In the genomic region with DNA sequence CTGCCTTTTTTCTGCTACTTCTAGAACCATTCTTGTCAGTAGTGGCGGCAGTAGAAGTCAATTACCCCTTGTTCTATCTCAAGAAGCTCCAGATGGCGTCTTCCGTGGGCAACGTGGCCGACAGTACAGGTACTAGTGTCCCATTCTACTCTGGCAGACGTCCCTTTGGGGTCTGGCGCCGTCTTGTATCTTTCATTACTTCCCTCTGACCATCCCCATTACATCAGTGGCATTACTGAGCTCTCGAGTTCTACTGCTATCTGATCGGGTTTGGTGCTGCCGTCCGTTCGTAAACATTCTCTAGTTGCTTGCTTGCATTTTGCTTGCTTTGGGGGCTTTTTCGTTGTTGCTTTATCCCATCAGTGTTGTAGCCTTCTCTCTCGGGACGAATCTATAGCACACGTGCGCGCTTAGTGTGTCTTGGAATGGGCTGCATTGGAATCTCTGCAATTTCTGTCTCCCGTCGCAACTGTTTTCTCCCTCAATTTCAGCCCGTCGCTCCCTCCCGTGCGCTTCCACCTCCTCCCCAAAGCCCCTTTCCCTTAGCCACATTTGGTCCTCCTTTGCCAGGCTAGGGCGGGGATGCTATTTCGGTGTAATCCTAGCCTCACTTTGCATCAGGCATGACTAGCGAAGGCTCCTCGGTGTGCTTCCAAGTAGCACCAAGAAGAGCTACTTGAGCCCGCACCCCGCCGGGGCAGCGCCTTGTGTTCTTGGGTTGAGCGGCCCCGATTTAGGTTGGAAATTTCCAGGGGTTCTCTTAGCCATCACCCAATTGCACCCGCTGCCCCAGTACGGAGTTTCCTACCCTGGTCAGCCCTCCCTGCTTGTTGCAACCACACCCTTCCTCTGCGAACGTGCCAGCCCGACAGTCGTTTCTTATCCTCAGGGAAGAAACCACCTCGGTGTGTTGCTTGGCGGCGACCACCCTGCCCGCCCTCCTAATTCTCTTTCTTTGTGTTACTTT, we compare ENCODE assay signal across 8 mouse cellular contexts. TPM values are rescaled to one million over a fixed set of nuclear protein-coding genes. Genes with fewer than 3 reads are reported as not detected.
DNase-seq lines count a peak whose midpoint lies in the region; ATAC-seq and TF ChIP-seq lines count a peak whose summit lies in the region.

No protein-coding gene starts in this region.

- no peaks in the 10 kb centered on the region for H3K4me1 ChIP-seq in embryonic facial prominence, embryonic 12.5 days
- H3K4me1 ChIP-seq in heart, embryonic 10.5 days = no peaks in the 10 kb centered on the region
- H3K4me1 ChIP-seq in kidney, embryonic 16.5 days (ENCODE audit: insufficient read depth, low read length) = 0 out of 2 replicates have a peak, but pooled peaks cover 4% of the 10 kb centered on the region
- peaks cover 0 to 2% of the 10 kb centered on the region in 2 experiments; a peak in 2 of 4 replicates for H3K4me1 ChIP-seq in liver, embryonic 14.5 days (replicated peaks; ENCODE audit: control insufficient read depth in 2 of 2, insufficient read depth in 2 of 2, low read length in 1 of 2)
- no peaks in the 10 kb centered on the region for H3K4me1 ChIP-seq in stomach, embryonic 16.5 days (ENCODE audit: control insufficient read depth, insufficient read depth, low read length)

- H3K27ac ChIP-seq in embryonic facial prominence, embryonic 12.5 days = peak overlapping the region; percentile 87
- H3K27ac ChIP-seq in heart, embryonic 10.5 days = peak overlapping the region; percentile 91
- H3K27ac ChIP-seq in kidney, embryonic 16.5 days (ENCODE audit: low read length) = peak overlapping the region; percentile 85
- H3K27ac ChIP-seq in liver, embryonic 14.5 days = peak overlapping the region; percentile 80
- peak overlapping the region; percentile 87 for H3K27ac ChIP-seq in stomach, embryonic 16.5 days (ENCODE audit: low read length)

- H3K4me3 ChIP-seq in embryonic facial prominence, embryonic 12.5 days = peak overlapping the region; percentile 64
- peak overlapping the region; percentile 70 for H3K4me3 ChIP-seq in heart, embryonic 10.5 days
- peak overlapping the region; percentile 79 for H3K4me3 ChIP-seq in kidney, embryonic 16.5 days (ENCODE audit: low read length)
- peak overlapping the region; percentile 77 to 99 for H3K4me3 ChIP-seq in liver, embryonic 14.5 days (ENCODE audit: insufficient read depth in 1 of 2, low read depth in 2 of 2, low read length in 2 of 2)
- peak overlapping the region; percentile 54 for H3K4me3 ChIP-seq in stomach, embryonic 16.5 days (replicated peaks; ENCODE audit: low read length)

- peak overlapping the region; percentile 60 for H3K4me2 ChIP-seq in embryonic facial prominence, embryonic 12.5 days (replicated peaks)
- peak overlapping the region; percentile 62 for H3K4me2 ChIP-seq in kidney, embryonic 16.5 days (replicated peaks; ENCODE audit: low read depth, low read length)
- peak overlapping the region; percentile 79 for H3K4me2 ChIP-seq in liver, embryonic 14.5 days (ENCODE audit: low read depth)
- peak overlapping the region; percentile 66 for H3K4me2 ChIP-seq in stomach, embryonic 16.5 days (ENCODE audit: low read depth, low read length)

- WGBS in embryonic facial prominence, embryonic 12.5 days = 15% methylated on average over 45 of the region's 45 CpGs
- WGBS in heart, embryonic 10.5 days = 9% methylated on average over 45 of the region's 45 CpGs
- WGBS in kidney, embryonic 16.5 days = 25% methylated on average over 45 of the region's 45 CpGs
- WGBS in liver, embryonic 14.5 days (ENCODE audit: insufficient replicate concordance) = 12% methylated on average over 45 of the region's 45 CpGs
- WGBS in stomach, embryonic 16.5 days = 11% methylated on average over 45 of the region's 45 CpGs

- peaks cover 11% of the 10 kb centered on the region; the same call in 1 of the 2 replicates for H3K27me3 ChIP-seq in embryonic facial prominence, embryonic 12.5 days
- peaks cover 36% of the 10 kb centered on the region; the same call in 1 of the 2 replicates for H3K27me3 ChIP-seq in heart, embryonic 10.5 days (ENCODE audit: insufficient read depth, poor library complexity, severe bottlenecking)
- peaks cover 27% of the 10 kb centered on the region; the same call in 1 of the 2 replicates for H3K27me3 ChIP-seq in kidney, embryonic 16.5 days (ENCODE audit: insufficient read depth, low read length)
- H3K27me3 ChIP-seq in liver, embryonic 14.5 days (ENCODE audit: control insufficient read depth, insufficient read depth, low read length) = no peaks in the 10 kb centered on the region; the same call in none of the 2 replicates
- no peaks in the 10 kb centered on the region; the same call in 1 of the 2 replicates for H3K27me3 ChIP-seq in stomach, embryonic 16.5 days (ENCODE audit: control insufficient read depth, insufficient read depth, low read length)

- no peaks in the 10 kb centered on the region for H3K9me3 ChIP-seq in embryonic facial prominence, embryonic 12.5 days
- H3K9me3 ChIP-seq in heart, embryonic 10.5 days = no peaks in the 10 kb centered on the region
- no peaks in the 10 kb centered on the region for H3K9me3 ChIP-seq in kidney, embryonic 16.5 days (ENCODE audit: low read length)
- no peaks in the 10 kb centered on the region for H3K9me3 ChIP-seq in liver, embryonic 14.5 days (ENCODE audit: control insufficient read depth, low read length)
- no peaks in the 10 kb centered on the region for H3K9me3 ChIP-seq in stomach, embryonic 16.5 days (replicated peaks; ENCODE audit: control insufficient read depth, low read length)

- DNase-seq in B cell, adult 2 months = peak; percentile 33 to 40
- peak; percentile 46 for DNase-seq in adrenal gland, postnatal 10 days
- DNase-seq in heart, embryonic 10.5 days (ENCODE audit: low spot score) = peak; percentile 76
- peak; percentile 40 to 41 (median 40) for DNase-seq in liver, embryonic 14.5 days (ENCODE audit: low read depth in 3 of 3, low spot score in 3 of 3)
- peak; percentile 52 for DNase-seq in neural tube, embryonic 10.5 days (ENCODE audit: extremely low spot score, low spot score)

- no peak for TF ChIP-seq CTCF in liver, embryonic 14.5 days (IDR thresholded peaks at IDR 0.05; ENCODE audit: low read depth)

- peak overlapping the region; percentile 78 for H3K9ac ChIP-seq in embryonic facial prominence, embryonic 12.5 days
- H3K9ac ChIP-seq in kidney, embryonic 16.5 days (replicated peaks; ENCODE audit: low read length) = peak overlapping the region; percentile 91
- H3K9ac ChIP-seq in liver, embryonic 14.5 days (replicated peaks) = peak overlapping the region; percentile 90
- H3K9ac ChIP-seq in stomach, embryonic 16.5 days (ENCODE audit: low read length) = peak overlapping the region; percentile 84

- no peak for TF ChIP-seq EP300 in liver, embryonic 14.5 days (IDR thresholded peaks at IDR 0.05; ENCODE audit: low read depth)

- peak; percentile 56; the same call in 1 of the 2 replicates for ATAC-seq in embryonic facial prominence, embryonic 12.5 days (ENCODE audit: insufficient number of reproducible peaks, insufficient read depth, low FRiP score, low TSS enrichment)
- ATAC-seq in kidney, embryonic 16.5 days (ENCODE audit: low FRiP score, low TSS enrichment) = peak; percentile 35; the same call in 1 of the 2 replicates
- ATAC-seq in liver, embryonic 14.5 days (ENCODE audit: insufficient read depth) = peak; percentile 74
- ATAC-seq in stomach, embryonic 16.5 days (ENCODE audit: insufficient read depth, low FRiP score) = peak; percentile 26; the same call in 1 of the 2 replicates

- H3K36me3 ChIP-seq in embryonic facial prominence, embryonic 12.5 days = no peaks in the 10 kb centered on the region
- peaks cover 4% of the 10 kb centered on the region; the same call in 1 of the 2 replicates for H3K36me3 ChIP-seq in heart, embryonic 10.5 days
- H3K36me3 ChIP-seq in kidney, embryonic 16.5 days (ENCODE audit: insufficient read depth, low read length) = peaks cover 6% of the 10 kb centered on the region; the same call in 1 of the 2 replicates
- H3K36me3 ChIP-seq in liver, embryonic 14.5 days (replicated peaks; ENCODE audit: control insufficient read depth, insufficient read depth, low read depth) = peaks cover 10% of the 10 kb centered on the region
- no peaks in the 10 kb centered on the region for H3K36me3 ChIP-seq in stomach, embryonic 16.5 days (ENCODE audit: control insufficient read depth, insufficient read depth, low read length)

RNA-seq across cellular contexts. Expression of gene Ogt, which starts 0.6 kb away (rescaled TPM):
- total RNA-seq in adrenal gland, postnatal 10 days (2021) = 100 to 1,000 TPM in 1 of 2 experiments, 10 to 100 TPM in 1; 98.3 to 196 TPM
- polyA plus RNA-seq in embryonic facial prominence, embryonic 12.5 days (2016; fragmentation: Nextera tagmentation; extraction: Ambion mirVana) = 181 and 189 TPM in 2 replicates
- polyA plus RNA-seq in heart, embryonic 10.5 days (2016; fragmentation: Nextera tagmentation; extraction: Ambion mirVana) = 98.4 and 117 TPM in 2 replicates
- 159 and 180 TPM in 2 replicates for polyA plus RNA-seq in kidney, embryonic 16.5 days (2015; fragmentation: Nextera tagmentation; extraction: Ambion mirVana)
- 42.8 and 54.2 TPM in 2 replicates for polyA plus RNA-seq in liver, embryonic 14.5 days (2012; rRNA removed)
- polyA plus RNA-seq in liver, embryonic 14.5 days (2014; fragmentation: Nextera tagmentation; extraction: Ambion mirVana) = 49.8 and 57.2 TPM in 2 replicates
- polyA plus RNA-seq in stomach, embryonic 16.5 days (2015; fragmentation: Nextera tagmentation; extraction: Ambion mirVana) = 144 and 149 TPM in 2 replicates

Comparison
In these comparisons a context has a peak if more than half of its experiments do, and no peak if none do; other contexts are left out.
1. Peak in every context shown above with its lines: DNase-seq, ATAC-seq, H3K4me3 ChIP-seq and H3K27ac ChIP-seq.